7 mouse cellular contexts compared by ENCODE assay signal in the genomic region with DNA sequence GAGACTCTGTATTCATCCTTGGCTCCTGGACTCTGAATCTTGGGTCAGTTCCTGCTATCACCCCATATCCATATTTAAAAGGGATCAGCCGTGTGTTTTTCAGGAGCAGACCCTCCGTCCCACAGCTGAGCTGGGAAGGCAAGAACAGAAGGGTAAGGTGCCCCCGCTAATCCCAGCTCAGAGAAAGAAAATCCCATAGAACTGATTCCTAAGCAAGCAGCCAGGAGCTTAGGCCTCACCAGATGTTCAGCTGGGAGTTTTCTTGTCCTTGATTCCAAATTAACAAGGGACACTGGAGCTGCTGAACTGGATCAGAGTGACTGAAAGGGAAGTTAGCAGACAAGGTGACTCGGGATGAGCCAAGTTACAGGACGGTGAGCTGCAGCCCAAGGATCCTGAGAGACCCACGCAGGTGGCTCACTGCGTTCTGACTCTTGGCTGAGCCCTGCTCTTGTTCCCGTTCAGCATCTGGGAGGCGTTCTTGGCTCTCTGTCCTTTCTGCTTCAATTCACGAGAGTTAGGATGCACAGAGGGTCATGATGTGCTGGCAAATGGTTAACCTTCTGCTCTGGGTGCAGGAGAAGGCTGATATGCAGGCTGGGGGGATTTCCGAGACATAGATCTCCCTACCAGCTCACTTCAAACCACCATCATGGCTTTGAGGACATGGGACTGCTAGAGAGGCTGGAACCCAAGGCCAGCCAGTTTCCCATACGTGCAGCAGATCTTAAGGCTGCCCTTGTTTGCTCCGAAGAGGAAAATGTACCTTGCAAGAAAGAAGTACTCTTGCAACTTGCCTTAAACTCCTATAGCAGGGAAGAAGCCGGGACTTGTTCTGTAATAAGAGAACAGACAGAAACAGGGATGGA. TPM values are rescaled to one million over a fixed set of nuclear protein-coding genes. Genes with fewer than 3 reads are reported as not detected.
DNase-seq lines count a peak whose midpoint lies in the region; ATAC-seq lines count a peak whose summit lies in the region.

No protein-coding gene starts in this region.

- ATAC-seq in lung, embryonic 15.5 days (ENCODE audit: borderline replicate concordance, extremely low read depth, low FRiP score, low TSS enrichment) = no peak
- no peak for ATAC-seq in hindbrain, embryonic 16.5 days
- ATAC-seq in stomach, embryonic 15.5 days (ENCODE audit: insufficient read depth, low FRiP score, low read depth) = no peak
- no peak for ATAC-seq in inflammation-experienced regulatory T-cells, adult 6 months

- peaks cover 26% of the 10 kb centered on the region for H3K4me1 ChIP-seq in lung, embryonic 15.5 days
- peaks cover 23% of the 10 kb centered on the region for H3K4me1 ChIP-seq in hindbrain, embryonic 16.5 days (ENCODE audit: control insufficient read depth, insufficient read depth, low read depth, low read length)
- peaks cover 83% of the 10 kb centered on the region for H3K4me1 ChIP-seq in midbrain, embryonic 10.5 days
- H3K4me1 ChIP-seq in stomach, embryonic 15.5 days = peaks cover 30% of the 10 kb centered on the region

- H3K4me3 ChIP-seq in lung, embryonic 15.5 days = no peak overlapping the region
- no peak overlapping the region for H3K4me3 ChIP-seq in hindbrain, embryonic 16.5 days (ENCODE audit: low read length)
- H3K4me3 ChIP-seq in midbrain, embryonic 10.5 days = peak overlapping the region; percentile 34
- H3K4me3 ChIP-seq in stomach, embryonic 15.5 days (replicated peaks) = no peak overlapping the region

- H3K9me3 ChIP-seq in lung, embryonic 15.5 days = no peaks in the 10 kb centered on the region
- no peaks in the 10 kb centered on the region for H3K9me3 ChIP-seq in hindbrain, embryonic 16.5 days (ENCODE audit: control insufficient read depth, low read length)
- no peaks in the 10 kb centered on the region for H3K9me3 ChIP-seq in midbrain, embryonic 10.5 days (replicated peaks)
- H3K9me3 ChIP-seq in stomach, embryonic 15.5 days = no peaks in the 10 kb centered on the region

- no peak for DNase-seq in lung, postnatal 14 days
- peak; percentile 49 for DNase-seq in midbrain, embryonic 10.5 days (ENCODE audit: low spot score)
- DNase-seq in adrenal gland, postnatal 36 days = no peak

- H3K4me2 ChIP-seq in lung, embryonic 15.5 days = no peak overlapping the region
- H3K4me2 ChIP-seq in hindbrain, embryonic 16.5 days (ENCODE audit: low read length) = no peak overlapping the region
- no peak overlapping the region for H3K4me2 ChIP-seq in stomach, embryonic 15.5 days

- H3K27me3 ChIP-seq in lung, embryonic 15.5 days = peaks cover 5% of the 10 kb centered on the region; the same call in 1 of the 2 replicates
- peaks cover 7% of the 10 kb centered on the region for H3K27me3 ChIP-seq in hindbrain, embryonic 16.5 days (replicated peaks; ENCODE audit: control insufficient read depth, insufficient read depth, low read length)
- H3K27me3 ChIP-seq in midbrain, embryonic 10.5 days (ENCODE audit: low read depth, poor library complexity, severe bottlenecking) = peaks cover 38% of the 10 kb centered on the region
- H3K27me3 ChIP-seq in stomach, embryonic 15.5 days (replicated peaks) = no peaks in the 10 kb centered on the region

- 0 out of 2 replicates have a peak, but pooled peaks cover 3% of the 10 kb centered on the region for H3K36me3 ChIP-seq in lung, embryonic 15.5 days
- peaks cover 6% of the 10 kb centered on the region; the same call in 1 of the 2 replicates for H3K36me3 ChIP-seq in hindbrain, embryonic 16.5 days (ENCODE audit: control insufficient read depth, insufficient read depth, low read length)
- H3K36me3 ChIP-seq in midbrain, embryonic 10.5 days = peaks cover 53% of the 10 kb centered on the region
- H3K36me3 ChIP-seq in stomach, embryonic 15.5 days = no peaks in the 10 kb centered on the region

- 0 out of 2 replicates have a peak overlapping the region, but pooled peaks have one; percentile 67 for H3K27ac ChIP-seq in lung, embryonic 15.5 days
- H3K27ac ChIP-seq in hindbrain, embryonic 16.5 days (ENCODE audit: low read depth, low read length) = peak overlapping the region; percentile 31; the same call in 1 of the 2 replicates
- peak overlapping the region; percentile 87 for H3K27ac ChIP-seq in midbrain, embryonic 10.5 days (replicated peaks)
- peak overlapping the region; percentile 84 for H3K27ac ChIP-seq in stomach, embryonic 15.5 days

- WGBS in lung, embryonic 15.5 days = 76% methylated on average over 14 of the region's 14 CpGs
- WGBS in hindbrain, embryonic 16.5 days = 67% methylated on average over 14 of the region's 14 CpGs
- 51% methylated on average over 14 of the region's 14 CpGs for WGBS in midbrain, embryonic 10.5 days
- 70% methylated on average over 14 of the region's 14 CpGs for WGBS in stomach, embryonic 15.5 days

- H3K9ac ChIP-seq in lung, embryonic 15.5 days = no peak overlapping the region
- peak overlapping the region; percentile 23; the same call in 1 of the 2 replicates for H3K9ac ChIP-seq in hindbrain, embryonic 16.5 days (ENCODE audit: low read depth, low read length)
- no peak overlapping the region for H3K9ac ChIP-seq in stomach, embryonic 15.5 days

RNA-seq across cellular contexts. Expression of a gene that starts 17.9 kb away (rescaled TPM):
- polyA plus RNA-seq in lung, embryonic 15.5 days (2015; fragmentation: Nextera tagmentation; extraction: Ambion mirVana) = 57.4 and 59.4 TPM in 2 replicates
- polyA plus RNA-seq in hindbrain, embryonic 16.5 days (2015; fragmentation: Nextera tagmentation; extraction: Ambion mirVana) = 61.1 and 68.8 TPM in 2 replicates
- polyA plus RNA-seq in midbrain, embryonic 10.5 days (2016; fragmentation: Nextera tagmentation; extraction: Ambion mirVana) = 70.6 and 78.8 TPM in 2 replicates
- polyA plus RNA-seq in stomach, embryonic 15.5 days (2015; fragmentation: Nextera tagmentation; extraction: Ambion mirVana) = 52.8 and 59.5 TPM in 2 replicates
- 100 to 1,000 TPM; 151 to 216 TPM for total RNA-seq in adrenal gland, postnatal 36 days (2021)
- polyA plus RNA-seq in inflammation-experienced regulatory T-cells, adult 6 months (2017; shearing (Covaris generic)) = 100 to 1,000 TPM in 2 of 3 experiments, 10 to 100 TPM in 1; 75.3 to 134 (median 101) TPM

Comparison
In these comparisons a context has a peak if more than half of its experiments do, and no peak if none do; other contexts are left out.
1. H3K27ac ChIP-seq: peak in every context shown above with its lines; median percentile 87 in midbrain, embryonic 10.5 days; 84 in stomach, embryonic 15.5 days; 67 in lung, embryonic 15.5 days; 31 in hindbrain, embryonic 16.5 days.